Mouse (Mus musculus): ENCODE measurements at regions not wholly inside any gene's neighbourhood (a gene's known extent, or its start where the extent isn't known, plus 50 kb on each side); places are given as distances from the start of the nearest gene placed in this dataset.

GRCm38 (mm10) chr9:27694805-27695593 lies 95.6 kb upstream of the Opcml start:
- DNase-seq (ENCODE audit: low spot score in 2 of 2) = no peak

GRCm38 (mm10) chr9:27701559-27701958 lies 89.0 kb upstream of the Opcml start:
- DNase-seq (ENCODE audit: low spot score in 2 of 2) = no peak

GRCm38 (mm10) chr9:27702140-27702539 lies 88.4 kb upstream of the Opcml start:
- DNase-seq (ENCODE audit: low spot score in 2 of 2) = no peak

- no peak for DNase-seq (ENCODE audit: low spot score in 2 of 2)
Observed at GRCm38 (mm10) chr9:27704001-27704400, 86.6 kb upstream of the Opcml start.

- no peak for DNase-seq (ENCODE audit: low spot score in 2 of 2)
Observed at GRCm38 (mm10) chr9:27723840-27724408, 66.7 kb upstream of the Opcml start.

GRCm38 (mm10) chr9:27724576-27724975 lies 66.0 kb upstream of the Opcml start:
- DNase-seq (ENCODE audit: low spot score in 2 of 2) = no peak

- peak; percentile 65 to 87 for DNase-seq (ENCODE audit: low spot score in 2 of 2)
Observed at GRCm38 (mm10) chr9:27728652-27729557, 61.7 kb upstream of the Opcml start.

GRCm38 (mm10) chr9:27729558-27729889 lies 61.1 kb upstream of the Opcml start:
- DNase-seq (ENCODE audit: low spot score in 2 of 2) = no peak

GRCm38 (mm10) chr9:27739287-27739686 lies 51.3 kb upstream of the Opcml start:
- no peak for DNase-seq (ENCODE audit: low spot score in 2 of 2)
